Mouse (Mus musculus) spleen, adult 2 months (tissue): ENCODE results near the gene Dek.

Experiments
- CTCF ChIP-seq: fragments of 200-500 bp; IDR thresholded peaks from 2 replicates; pipeline ENCODE4 v1.5.1; 2011; ENCODE audit warnings: mild to moderate bottlenecking, inconsistent platforms; ENCODE audit not compliant: insufficient read depth, insufficient read length, insufficient replicate concordance; ENCODE audit errors: extremely low read depth
- POLR2A ChIP-seq: fragments of 200-500 bp; IDR thresholded peaks from 2 replicates; pipeline ENCODE4 v1.6.1; 2011; ENCODE audit warnings: low read depth, low read length, inconsistent platforms

- TF ChIP-seq CTCF (no peak), POLR2A (no peak)
These were observed 68.1 kb downstream of the Dek start for GRCm38 (mm10) chr13:47037946-47038345.
